Mouse (Mus musculus) intestine, embryonic 14.5 days (tissue): ENCODE measurements around the gene Gpatch8. TPM values are rescaled to one million over a fixed set of nuclear protein-coding genes. Genes with fewer than 3 reads are reported as not detected.
A peak's percentile ranks its signal among the peaks of the same experiment; 100 is the strongest.
"Not testable (repeated sequence)": the region's sequence is repeated elsewhere in the genome, so short reads cannot be mapped to it uniquely, and the experiment has no call there.

ENCODE experiments used
- ATAC-seq: fragments of 200-750 bp; cut with Nextera tagmentation; replicated peaks from 2 replicates; pipeline ENCODE4 v1.8.0; 2017; ENCODE audit warnings: low read depth, moderate number of reproducible peaks, moderate TSS enrichment, moderate library complexity; ENCODE audit not compliant: low FRiP score, low TSS enrichment
- DNase-seq: peaks from one replicate; pipeline ENCODE4 v3.0.0-alpha.2; 2018; ENCODE audit warnings: low spot score
- H3K27ac ChIP-seq: fragments of 300-500 bp; sonication (generic); 2 replicates; pipeline ENCODE4 v1.5.1; 2014; ENCODE audit warnings: low read depth, mild to moderate bottlenecking, control low read depth
- H3K27me3 ChIP-seq: fragments of 300-500 bp; sonication (generic); replicated peaks from 2 replicates; pipeline ENCODE4 v1.6.1; 2014; ENCODE audit warnings: low read length, control low read depth; ENCODE audit not compliant: control insufficient read depth, insufficient read depth
- H3K36me3 ChIP-seq: fragments of 300-500 bp; sonication (generic); 2 replicates; pipeline ENCODE4 v1.6.1; 2014; ENCODE audit warnings: low read length, control low read depth; ENCODE audit not compliant: control insufficient read depth, insufficient read depth
- H3K4me1 ChIP-seq: fragments of 300-500 bp; sonication (generic); replicated peaks from 2 replicates; pipeline ENCODE4 v1.6.1; 2014; ENCODE audit warnings: low read length, control low read depth, mixed read lengths; ENCODE audit not compliant: control insufficient read depth, insufficient read depth
- H3K4me2 ChIP-seq: fragments of 300-500 bp; sonication (generic); 2 replicates; pipeline ENCODE4 v1.6.1; 2014; ENCODE audit warnings: low read length
- H3K4me3 ChIP-seq: fragments of 300-500 bp; sonication (generic); 2 replicates; pipeline ENCODE4 v1.5.1; 2014; ENCODE audit warnings: low read depth, low read length, control low read depth, mixed read lengths
- H3K9ac ChIP-seq: fragments of 300-500 bp; sonication (generic); 2 replicates; pipeline ENCODE4 v1.6.1; 2014; ENCODE audit warnings: mild to moderate bottlenecking, low read length
- H3K9me3 ChIP-seq: fragments of 300-500 bp; sonication (generic); 2 replicates; pipeline ENCODE4 v1.6.1; 2016; ENCODE audit warnings: low read length, control low read depth; ENCODE audit not compliant: control insufficient read depth
- WGBS: fragments of 180-500 bp; shearing (Covaris S2); extraction: QIAGEN DNeasy Blood & Tissue Kit; methylation state at CpG from one replicate; pipeline ENCODE4 v1.1.7; 2014; 5-methylcytosine and 5-hydroxymethylcytosine counted together
- polyA plus RNA-seq: library from polyadenylated mRNA; unstranded; fragments of >200 nt; fragmentation: Nextera tagmentation; extraction: Ambion mirVana; gene quantifications from 2 replicates; pipeline ENCODE4 v1.2.1, GENCODE M21; 2014

Gpatch8 gene
- polyA plus RNA-seq, 1 experiment from 2014 or later = 40.1 TPM

DNA sequence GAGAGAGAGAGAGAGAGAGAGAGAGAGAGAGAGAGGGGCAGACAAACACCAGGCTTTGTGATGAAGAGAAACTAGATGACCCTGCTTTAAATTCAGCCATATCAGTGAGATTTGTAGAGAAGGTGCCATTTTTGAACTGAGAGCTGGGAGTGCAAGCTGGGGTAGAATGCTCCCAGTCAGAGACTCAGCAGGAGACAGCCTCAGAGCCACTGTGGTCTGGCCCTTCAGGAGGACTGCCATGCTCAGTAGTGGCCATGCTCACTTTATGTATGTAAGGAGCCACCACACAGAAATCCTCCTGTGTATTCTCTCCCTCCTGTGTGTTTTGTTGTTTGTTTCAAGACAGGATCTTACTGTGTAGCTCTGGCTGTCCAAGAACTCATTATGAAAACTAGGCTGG lies 9.5 kb upstream of the Gpatch8 start:
- no peaks in the 10 kb centered on the region for H3K9me3 ChIP-seq
- no peaks in the 10 kb centered on the region for H3K36me3 ChIP-seq
- no peak overlapping the region for H3K27ac ChIP-seq
- no peaks in the 10 kb centered on the region for H3K27me3 ChIP-seq
- H3K4me1 ChIP-seq = no peaks in the 10 kb centered on the region
- DNase-seq (no peak), ATAC-seq (no peak)
- H3K4me3 ChIP-seq = no peak overlapping the region
- no peak overlapping the region for H3K9ac ChIP-seq
- H3K4me2 ChIP-seq = no peak overlapping the region

DNA sequence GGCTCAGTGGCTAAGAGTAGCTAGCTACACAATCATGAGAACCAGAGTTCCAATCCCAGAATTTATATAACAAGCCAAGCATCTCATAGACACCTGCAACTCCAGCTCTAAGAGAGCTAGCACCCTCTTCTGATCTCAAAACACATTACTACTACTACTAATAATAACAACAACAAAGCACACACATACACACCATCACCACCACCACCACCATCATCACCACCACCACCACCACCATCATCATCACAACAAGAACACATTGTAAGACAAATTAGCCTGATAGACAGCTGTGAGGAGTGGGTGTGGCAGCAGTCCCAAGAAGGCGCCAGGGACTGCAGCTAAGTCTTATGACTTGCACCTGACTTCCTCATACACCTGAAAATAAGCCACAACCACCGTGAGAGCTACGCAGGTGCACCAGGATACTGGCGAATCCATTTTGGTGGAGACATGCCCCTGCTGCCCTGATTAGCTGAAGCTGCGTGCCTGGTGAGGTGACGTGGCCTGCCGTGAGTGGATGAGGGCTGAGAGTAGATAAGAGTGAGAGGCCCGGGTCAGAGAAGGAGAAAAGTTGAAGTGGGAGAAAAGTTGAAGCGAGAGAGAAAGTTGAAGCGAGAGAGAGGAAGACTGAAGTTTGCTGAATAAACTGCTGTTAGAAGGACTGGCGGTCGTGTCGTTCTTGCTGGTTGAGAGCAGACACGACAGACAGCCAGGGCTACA lies 8.9 kb upstream of the Gpatch8 start:
- not testable (repeated sequence) for DNase-seq, H3K9me3 ChIP-seq, H3K36me3 ChIP-seq, H3K9ac ChIP-seq, H3K4me1 ChIP-seq, H3K27me3 ChIP-seq, ATAC-seq, H3K4me3 ChIP-seq, H3K4me2 ChIP-seq, H3K27ac ChIP-seq
- 77% methylated on average over 14 of the region's 14 CpGs for WGBS

DNA sequence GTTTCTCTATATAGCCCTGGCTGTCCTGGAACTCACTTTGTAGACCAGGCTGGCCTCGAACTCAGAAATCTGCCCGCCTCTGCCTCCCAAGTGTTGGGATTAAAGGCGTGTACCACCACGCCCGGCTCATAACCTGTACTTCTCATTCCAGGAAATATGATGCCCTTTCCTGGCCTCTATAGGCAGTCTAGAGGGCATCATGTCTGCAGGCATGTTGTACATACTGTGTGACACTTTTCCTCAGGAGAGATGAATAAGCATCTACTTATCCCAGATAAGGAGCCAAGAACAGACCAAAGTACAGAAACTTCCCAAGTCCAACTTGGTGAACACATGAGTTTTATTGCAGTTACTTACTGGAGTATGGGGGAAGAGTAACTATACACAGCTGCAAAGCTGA lies 2.5 kb upstream of the Gpatch8 start:
- no peak for ATAC-seq
- Histone ChIP-seq H3K4me1 (peaks cover 20% of the 10 kb centered on the region), H3K4me3 (no peak overlapping the region)

DNA sequence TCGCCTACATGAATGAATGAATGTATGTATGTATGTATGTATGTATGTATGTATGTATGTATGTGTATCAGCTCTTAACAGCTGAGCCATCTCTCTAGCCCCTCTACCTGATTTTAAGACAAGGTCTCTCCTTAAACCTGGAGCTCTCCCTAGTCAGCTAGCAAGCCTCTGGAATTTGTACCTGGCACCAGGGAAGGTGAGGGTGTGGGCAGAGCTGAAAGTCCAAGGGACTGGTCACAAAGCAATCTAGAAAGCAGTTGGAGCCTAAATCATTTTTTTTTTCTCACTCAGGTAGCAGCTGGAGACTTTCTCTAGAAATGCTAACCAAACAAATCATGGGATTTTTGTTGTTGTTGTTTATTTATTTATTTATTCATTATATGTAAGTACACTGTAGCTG lies 1.2 kb upstream of the Gpatch8 start:
- peaks cover 22% of the 10 kb centered on the region for H3K4me1 ChIP-seq
- H3K27me3 ChIP-seq = no peaks in the 10 kb centered on the region
- DNase-seq (no peak), ATAC-seq (no peak)
- 86% methylated on average over 1 of the region's 1 CpGs for WGBS
- H3K4me3 ChIP-seq = no peak overlapping the region
- H3K4me2 ChIP-seq = no peak overlapping the region
- H3K36me3 ChIP-seq = no peaks in the 10 kb centered on the region
- no peak overlapping the region for H3K9ac ChIP-seq
- no peaks in the 10 kb centered on the region for H3K9me3 ChIP-seq
- H3K27ac ChIP-seq = no peak overlapping the region

More for the DNA sequence above, 2.5 kb upstream of the Gpatch8 start:
- no peaks in the 10 kb centered on the region for H3K9me3 ChIP-seq
- H3K4me2 ChIP-seq = no peak overlapping the region
- WGBS = 97% methylated on average over 4 of the region's 5 CpGs
- H3K36me3 ChIP-seq = no peaks in the 10 kb centered on the region
- no peak overlapping the region for H3K9ac ChIP-seq
- no peaks in the 10 kb centered on the region for H3K27me3 ChIP-seq
- H3K27ac ChIP-seq = no peak overlapping the region
- no peak for DNase-seq

DNA sequence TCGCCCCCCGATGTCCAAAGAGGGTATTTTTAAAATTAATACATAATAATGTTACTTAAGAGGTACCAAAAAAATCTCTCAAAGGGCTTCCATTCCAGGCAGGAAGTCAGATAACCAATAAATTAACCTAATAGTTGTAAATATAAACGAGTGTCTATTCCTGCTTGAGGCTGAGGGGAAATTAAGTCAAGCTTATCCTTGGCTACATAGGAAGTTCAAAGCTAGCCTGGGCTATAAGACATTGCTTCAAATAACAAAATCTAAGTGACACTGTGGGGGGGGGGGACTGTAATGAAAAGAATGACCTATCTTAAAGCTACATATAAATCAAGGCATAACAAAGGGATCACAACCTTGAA lies 503 bp upstream of the Gpatch8 start:
- no peaks in the 10 kb centered on the region for H3K27me3 ChIP-seq
- H3K36me3 ChIP-seq = no peaks in the 10 kb centered on the region
- peak overlapping the region; percentile 76 for H3K4me3 ChIP-seq
- H3K9ac ChIP-seq = no peak overlapping the region
- H3K4me2 ChIP-seq = peak overlapping the region; percentile 55
- ATAC-seq (no peak), DNase-seq (no peak)
- H3K4me1 ChIP-seq = peaks cover 22% of the 10 kb centered on the region
- H3K9me3 ChIP-seq = no peaks in the 10 kb centered on the region
- H3K27ac ChIP-seq = peak overlapping the region; percentile 93; the same call in 1 of the 2 replicates
- 12% methylated on average over 3 of the region's 3 CpGs for WGBS

DNA sequence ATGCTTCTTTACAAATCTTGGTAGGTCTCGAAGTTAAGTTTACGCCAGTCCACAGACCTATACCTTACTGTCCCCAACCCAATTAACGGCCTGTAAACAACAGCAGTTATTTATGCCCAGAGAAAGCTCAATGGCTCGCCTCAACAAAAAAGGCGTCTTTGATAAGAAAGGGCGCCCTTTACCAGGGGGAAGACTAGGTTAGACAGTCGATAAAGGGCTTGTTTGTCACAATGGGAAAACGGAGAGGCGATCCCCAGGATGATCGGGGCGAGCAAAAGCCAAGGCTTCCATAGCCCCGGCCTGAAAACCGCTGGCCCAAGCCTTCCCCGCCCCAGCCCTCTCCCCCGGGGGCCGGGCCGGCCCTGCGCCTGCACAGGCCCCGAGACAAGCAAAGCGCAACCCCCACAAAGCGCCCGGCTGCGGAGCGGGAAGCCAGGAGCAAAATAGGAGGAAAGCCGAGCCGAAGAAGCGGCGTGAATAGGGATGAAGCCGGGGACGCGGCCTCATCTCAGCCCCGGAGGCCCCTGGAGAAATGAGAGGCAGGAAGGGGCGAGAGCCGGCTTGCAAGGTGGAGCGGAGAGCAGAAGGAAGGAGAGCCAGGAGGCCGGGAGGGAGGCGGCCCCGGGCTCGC lies 677 bp downstream of the Gpatch8 start:
- H3K27me3 ChIP-seq = no peaks in the 10 kb centered on the region
- peak overlapping the region; percentile 97 for H3K9ac ChIP-seq
- H3K4me1 ChIP-seq = peaks cover 22% of the 10 kb centered on the region
- peak overlapping the region; percentile 93 for H3K27ac ChIP-seq
- no peaks in the 10 kb centered on the region for H3K9me3 ChIP-seq
- peak overlapping the region; percentile 94 for H3K4me2 ChIP-seq
- DNase-seq = no peak
- WGBS = under 1% methylated on average over 38 of the region's 39 CpGs
- peak; percentile 34 for ATAC-seq
- no peaks in the 10 kb centered on the region for H3K36me3 ChIP-seq
- H3K4me3 ChIP-seq = peak overlapping the region; percentile 76

DNA sequence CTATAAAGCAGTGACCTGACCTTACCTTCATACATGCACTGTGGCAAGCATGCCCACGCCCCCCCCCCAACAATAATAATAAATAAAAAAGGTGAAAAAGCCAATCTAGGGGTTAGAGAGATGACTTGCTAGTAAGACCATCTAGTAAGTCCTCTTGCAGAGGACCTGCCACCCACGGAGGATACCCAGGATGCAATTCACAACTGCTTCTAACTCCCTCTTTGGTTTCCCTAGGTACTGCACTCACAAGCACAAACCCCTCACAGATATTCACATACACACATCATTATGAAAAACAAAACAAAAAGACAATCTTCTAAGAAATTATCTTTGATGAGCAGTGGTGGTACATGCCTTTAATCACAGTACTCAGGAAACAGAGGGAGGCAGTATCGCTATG lies 4.1 kb downstream of the Gpatch8 start:
- DNase-seq = no peak
- H3K36me3 ChIP-seq = peaks cover 7% of the 10 kb centered on the region; the same call in 1 of the 2 replicates
- no peak for ATAC-seq
- no peaks in the 10 kb centered on the region for H3K9me3 ChIP-seq
- 85% methylated on average over 3 of the region's 3 CpGs for WGBS
- H3K9ac ChIP-seq = no peak overlapping the region
- no peak overlapping the region for H3K4me2 ChIP-seq
- no peaks in the 10 kb centered on the region for H3K27me3 ChIP-seq
- H3K4me1 ChIP-seq = peaks cover 22% of the 10 kb centered on the region
- H3K27ac ChIP-seq = no peak overlapping the region
- H3K4me3 ChIP-seq = no peak overlapping the region

DNA sequence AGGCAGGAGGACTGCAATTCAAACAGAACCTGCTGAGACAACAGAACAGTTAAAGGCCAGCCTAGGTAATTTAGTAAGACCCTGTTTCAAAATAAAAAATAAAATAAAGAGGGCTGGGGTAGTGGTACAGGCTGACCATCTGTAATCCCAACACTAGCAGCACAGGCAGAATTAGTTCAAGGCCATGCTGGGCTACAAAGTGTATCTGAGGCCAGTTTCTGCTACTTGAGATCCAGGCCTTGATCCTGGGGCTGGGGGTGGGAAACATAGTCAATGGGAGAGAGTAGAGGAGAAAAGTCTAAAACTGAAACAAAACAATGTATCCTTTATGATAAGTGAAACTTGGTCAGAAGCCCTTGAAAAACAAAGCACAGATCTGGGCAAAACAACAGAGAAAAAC lies 5.0 kb downstream of the Gpatch8 start:
- H3K9ac ChIP-seq = no peak overlapping the region
- H3K4me2 ChIP-seq = no peak overlapping the region
- DNase-seq (no peak), ATAC-seq (no peak)
- peaks cover 16% of the 10 kb centered on the region for H3K4me1 ChIP-seq
- H3K27me3 ChIP-seq = no peaks in the 10 kb centered on the region
- H3K9me3 ChIP-seq = no peaks in the 10 kb centered on the region
- H3K27ac ChIP-seq = no peak overlapping the region
- peaks cover 7% of the 10 kb centered on the region; the same call in 1 of the 2 replicates for H3K36me3 ChIP-seq
- H3K4me3 ChIP-seq = no peak overlapping the region

DNA sequence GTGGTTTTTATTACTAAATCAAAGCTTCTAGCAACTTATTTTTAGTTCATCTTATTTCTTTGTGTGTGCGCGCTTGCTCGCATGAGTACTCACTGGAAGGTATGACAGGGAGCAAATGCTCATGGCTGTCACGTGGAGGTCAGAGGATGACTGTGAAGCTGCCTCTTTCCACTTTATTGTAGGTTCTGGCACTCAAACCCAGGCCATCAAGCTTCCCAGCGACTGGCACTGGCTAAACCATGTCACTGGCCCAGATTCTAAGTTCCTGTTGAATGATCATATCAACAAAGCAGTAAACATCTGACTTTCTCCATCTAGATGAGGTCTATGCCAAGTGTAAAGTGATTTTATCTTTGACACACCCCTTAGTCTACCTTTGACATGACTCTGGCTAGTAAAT lies 14.7 kb downstream of the Gpatch8 start:
- Histone ChIP-seq H3K4me1 (no peaks in the 10 kb centered on the region), H3K27ac (no peak overlapping the region), H3K4me3 (no peak overlapping the region), H3K27me3 (no peaks in the 10 kb centered on the region), H3K9me3 (no peaks in the 10 kb centered on the region), H3K36me3 (peaks cover 27% of the 10 kb centered on the region), H3K9ac (no peak overlapping the region), H3K4me2 (no peak overlapping the region)
- no peak for DNase-seq
- ATAC-seq = no peak
- 92% methylated on average over 5 of the region's 5 CpGs for WGBS
